Mouse (Mus musculus): ENCODE data around the gene Rhox6. TPM values are rescaled to one million over a fixed set of nuclear protein-coding genes. Genes with fewer than 3 reads are reported as not detected.

Gene Rhox6
- not detected for total RNA-seq (2023)

DNA sequence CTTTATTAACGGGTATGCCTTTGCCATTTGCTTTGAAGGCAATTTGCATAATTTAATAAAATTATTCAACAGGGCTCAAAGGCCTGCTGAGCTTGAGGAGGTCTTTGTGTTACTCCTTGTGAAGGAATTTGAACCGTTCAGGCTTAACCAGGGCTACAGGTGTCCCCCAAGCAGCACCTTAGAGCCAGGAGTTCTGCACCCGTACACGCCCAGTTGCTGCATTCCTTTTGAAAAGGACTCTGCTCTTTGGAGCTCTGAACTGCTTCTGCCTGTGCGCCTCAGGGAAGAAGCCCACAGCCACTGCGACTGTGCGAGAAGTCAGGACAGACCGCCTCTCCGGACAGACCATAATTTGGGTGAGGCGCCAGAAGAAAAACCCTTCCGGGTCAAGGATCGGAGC lies at the start of gene Rhox6:
Rhox6 (plus strand) TSS at position 301 of the 400 bp plus-strand sequence.

DNA sequence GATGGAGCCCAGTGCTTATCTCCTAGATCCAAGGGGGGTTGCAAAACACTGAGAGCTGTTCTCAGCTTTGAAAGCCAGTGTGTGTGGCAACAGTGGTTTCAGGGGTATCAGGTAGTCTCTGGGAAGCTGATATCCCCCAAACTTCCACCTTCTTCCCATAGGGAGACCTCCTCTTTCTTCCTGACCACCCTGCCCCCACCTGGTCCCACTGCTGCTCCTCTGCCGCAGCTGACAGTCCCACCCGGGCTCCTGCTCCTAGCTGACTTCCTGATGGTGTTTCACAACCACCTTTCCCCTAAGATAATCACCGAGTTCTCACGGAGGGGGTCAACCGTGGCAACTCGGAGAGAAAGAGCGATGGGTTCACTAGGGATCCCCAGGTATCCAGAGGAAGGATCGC lies 4.7 kb downstream of the Rhox6 start, which contains the start of gene Rhox7a:
Rhox7a (plus strand) TSS at position 301 of the 400 bp plus-strand sequence.

DNA sequence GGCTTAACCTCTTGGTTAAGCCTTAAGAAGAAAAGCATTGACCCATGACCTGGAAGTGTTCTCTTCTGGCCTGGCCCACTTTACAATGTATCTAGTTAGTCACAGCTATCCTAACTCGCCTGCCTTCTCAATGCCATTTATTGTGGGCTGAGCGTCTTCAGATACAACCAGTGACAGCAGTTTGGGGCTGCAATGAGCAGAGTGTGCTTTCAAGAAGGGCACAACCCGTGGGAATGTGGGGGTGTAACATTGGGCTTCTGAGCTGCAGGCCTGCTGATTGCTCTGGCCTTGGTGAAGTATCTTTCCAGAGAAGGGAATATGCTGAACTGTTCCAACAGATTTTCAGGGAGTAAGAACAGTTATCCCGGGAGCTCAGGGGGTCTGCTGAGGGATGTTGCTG lies 52.1 kb downstream of the Rhox6 start, which contains the start of gene Rhox8:
Rhox8 (minus strand) TSS at position 101 of the 400 bp plus-strand sequence.

Other genes starting within 250 kb of the Rhox6 start
- gene Rhox3f, start 245.9 kb upstream of the Rhox6 start, total RNA-seq (2023) = not detected
- gene Rhox4f, start 219.2 kb upstream of the Rhox6 start, total RNA-seq (2023) = not detected
- not detected for gene Rhox3g, start 198.3 kb upstream of the Rhox6 start, total RNA-seq (2023)
- gene Rhox2g, start 183.4 kb upstream of the Rhox6 start, total RNA-seq (2023) = not detected
- not detected for gene Rhox4g, start 175.6 kb upstream of the Rhox6 start, total RNA-seq (2023)
- gene Rhox3h, start 158.1 kb upstream of the Rhox6 start, total RNA-seq (2023) = not detected
- not detected for gene Rhox2h, start 153.6 kb upstream of the Rhox6 start, total RNA-seq (2023)
- gene Rhox5, start 22.1 kb upstream of the Rhox6 start, total RNA-seq (2023) = not detected
- gene Rhox7a, start 4.8 kb downstream of the Rhox6 start, total RNA-seq (2023) = not detected
- gene Rhox8, start 52.0 kb downstream of the Rhox6 start, total RNA-seq (2023) = not detected
- not detected for gene Rhox7b, start 70.3 kb downstream of the Rhox6 start, total RNA-seq (2023)
- not detected for gene Rhox9, start 74.9 kb downstream of the Rhox6 start, total RNA-seq (2023)
- gene Btg1-ps1, start 191.9 kb downstream of the Rhox6 start, total RNA-seq (2023) = not detected
- gene Btg1-ps2, start 216.2 kb downstream of the Rhox6 start, total RNA-seq (2023) = not detected
- gene Rhox10, start 239.6 kb downstream of the Rhox6 start, total RNA-seq (2023) = not detected

All from B cell, adult 67 days (primary cell).